Mouse (Mus musculus): ENCODE data around the gene Erc1. TPM values are rescaled to one million over a fixed set of nuclear protein-coding genes. Genes with fewer than 3 reads are reported as not detected.

The Erc1 gene
- 22.9 and 26.0 TPM in 2 replicates for polyA plus RNA-seq (2016; fragmentation: Nextera tagmentation; extraction: Ambion mirVana)

DNA sequence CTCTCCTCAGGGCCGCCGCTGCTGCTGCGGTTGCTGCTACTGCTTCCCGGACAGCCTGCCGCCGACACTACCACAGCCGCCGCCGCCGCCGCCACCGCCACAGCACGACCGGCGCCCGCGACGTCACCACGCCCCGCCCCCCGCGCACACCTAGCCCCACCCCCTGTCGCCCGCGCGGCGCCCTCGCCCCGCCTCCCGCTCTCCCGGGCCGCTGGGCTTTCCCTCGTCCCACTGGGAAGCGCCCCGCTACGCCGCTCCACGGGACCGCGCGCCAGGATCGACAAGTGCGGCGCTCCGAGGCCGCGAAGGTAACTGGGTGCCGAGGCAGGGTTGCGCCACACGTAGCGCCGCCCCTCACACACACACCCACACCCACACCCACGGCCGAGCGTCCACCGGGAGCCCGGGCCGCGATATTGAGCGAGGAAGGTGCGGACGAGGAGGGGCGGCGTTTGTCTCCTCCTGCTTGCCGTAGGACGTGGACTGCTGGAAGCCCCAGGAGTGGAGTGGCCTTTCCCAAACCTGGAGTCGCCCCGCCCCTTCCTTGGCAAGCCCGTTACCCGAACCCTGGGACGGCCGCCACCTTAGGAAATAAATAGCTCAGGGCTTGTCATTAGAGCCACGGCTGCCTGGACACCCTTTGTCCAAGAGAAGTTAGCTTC, at the start of gene Erc1:
Gene Erc1, minus strand, starts transcription at position 134 of the 662 bp plus-strand sequence.
- under 1% methylated on average over 71 of the region's 73 CpGs for WGBS
- Histone ChIP-seq H3K9me3 (no peaks in the 10 kb centered on the region), H3K27ac (peak within 1 kb of the TSS; percentile 98), H3K4me1 (replicated peaks) (peaks cover 28% of the 10 kb centered on the region), H3K27me3 (ENCODE audit: insufficient read depth, poor library complexity, severe bottlenecking) (no peaks in the 10 kb centered on the region), H3K4me3 (peak within 1 kb of the TSS; percentile 93), H3K36me3 (no peaks in the 10 kb centered on the region)
- DNase-seq (ENCODE audit: low spot score) = peak; percentile 94

- 85% methylated on average over 7 of the region's 7 CpGs for WGBS
- Histone ChIP-seq H3K27me3 (ENCODE audit: insufficient read depth, poor library complexity, severe bottlenecking) (0 out of 2 replicates have a peak, but pooled peaks cover 3% of the 10 kb centered on the region), H3K27ac (no peak overlapping the region), H3K36me3 (no peaks in the 10 kb centered on the region), H3K4me3 (no peak overlapping the region), H3K9me3 (no peaks in the 10 kb centered on the region), H3K4me1 (replicated peaks) (no peaks in the 10 kb centered on the region)
- DNase-seq (ENCODE audit: low spot score) = no peak
Measured at GRCm38 (mm10) chr6:119892711-119893110, 44.7 kb upstream of the Erc1 start.

- WGBS = 80% methylated on average over 7 of the region's 7 CpGs
- Histone ChIP-seq H3K9me3 (no peaks in the 10 kb centered on the region), H3K27me3 (ENCODE audit: insufficient read depth, poor library complexity, severe bottlenecking) (no peaks in the 10 kb centered on the region), H3K27ac (no peak overlapping the region), H3K4me3 (no peak overlapping the region), H3K4me1 (replicated peaks) (no peaks in the 10 kb centered on the region), H3K36me3 (no peaks in the 10 kb centered on the region)
- no peak for DNase-seq (ENCODE audit: low spot score)
Measured at GRCm38 (mm10) chr6:119883151-119883550, 35.2 kb upstream of the Erc1 start.

DNA sequence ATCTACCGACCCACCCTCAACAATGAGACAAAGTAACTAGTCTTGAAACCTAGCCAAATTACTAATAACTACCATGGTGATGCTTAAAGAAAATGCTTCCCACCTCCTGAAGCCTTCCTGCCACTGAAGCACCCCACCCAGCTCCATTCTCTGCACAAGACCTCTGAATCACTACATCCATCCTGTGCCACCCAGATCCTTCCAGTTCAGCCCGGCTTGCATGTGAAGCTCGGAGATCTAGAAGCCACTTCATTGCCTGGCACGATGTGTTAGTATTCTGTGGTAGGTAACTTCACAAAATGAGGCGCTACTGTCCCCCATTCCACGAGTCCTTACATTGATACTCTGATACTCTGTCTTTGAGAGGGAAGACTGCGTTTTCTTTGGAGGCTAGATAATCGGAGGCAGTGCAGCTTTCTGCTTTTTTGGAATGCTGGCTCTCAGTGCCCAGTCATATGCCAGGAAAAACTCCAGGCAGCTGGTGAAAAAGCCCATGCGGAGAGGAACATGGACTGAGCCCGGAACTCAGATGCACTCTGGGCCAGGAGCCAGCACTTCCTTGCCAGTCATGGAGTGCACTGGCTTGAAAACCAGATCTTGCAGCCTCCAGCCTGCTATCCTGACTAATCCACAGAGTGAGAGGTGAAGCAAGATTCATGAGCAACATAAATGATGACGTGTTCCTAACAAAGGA, 16.5 kb upstream of the Erc1 start:
- WGBS = 91% methylated on average over 11 of the region's 11 CpGs
- Histone ChIP-seq H3K36me3 (no peaks in the 10 kb centered on the region), H3K9me3 (no peaks in the 10 kb centered on the region), H3K4me3 (no peak overlapping the region), H3K27ac (no peak overlapping the region), H3K27me3 (ENCODE audit: insufficient read depth, poor library complexity, severe bottlenecking) (no peaks in the 10 kb centered on the region), H3K4me1 (replicated peaks) (peaks cover 12% of the 10 kb centered on the region)
- DNase-seq (ENCODE audit: low spot score) = no peak

DNA sequence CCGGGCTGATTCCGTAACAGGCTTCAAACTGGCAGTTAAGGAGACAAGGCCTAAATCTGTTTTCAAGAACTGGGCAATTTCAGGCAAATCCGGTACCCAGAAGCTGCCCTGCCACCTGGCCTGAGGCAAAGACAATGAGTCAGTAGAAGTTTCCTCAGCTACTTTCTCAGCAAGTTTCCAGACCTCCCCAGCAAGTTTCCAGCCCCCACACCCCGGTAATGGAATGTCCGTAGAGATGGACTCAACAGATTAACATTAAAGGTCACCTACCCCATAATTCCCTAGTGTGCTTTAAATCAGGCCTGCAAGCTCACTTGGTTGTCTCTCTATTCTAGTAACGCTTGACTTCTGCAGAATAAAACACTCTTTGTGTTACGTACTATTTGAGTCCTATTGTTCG, 13.6 kb upstream of the Erc1 start:
- H3K27ac ChIP-seq = peak overlapping the region; percentile 41; the same call in 1 of the 2 replicates

GRCm38 (mm10) chr6:119860236-119860635, 12.3 kb upstream of the Erc1 start:
- 93% methylated on average over 2 of the region's 2 CpGs for WGBS
- H3K27ac ChIP-seq = no peak overlapping the region
- no peaks in the 10 kb centered on the region for H3K9me3 ChIP-seq
- no peaks in the 10 kb centered on the region for H3K36me3 ChIP-seq
- peaks cover 12% of the 10 kb centered on the region for H3K4me1 ChIP-seq (replicated peaks)
- no peaks in the 10 kb centered on the region for H3K27me3 ChIP-seq (ENCODE audit: insufficient read depth, poor library complexity, severe bottlenecking)
- DNase-seq (ENCODE audit: low spot score) = no peak
- H3K4me3 ChIP-seq = no peak overlapping the region

More for the DNA sequence above, 13.6 kb upstream of the Erc1 start:
- H3K4me3 ChIP-seq = no peak overlapping the region
- peak; percentile 13 for DNase-seq (ENCODE audit: low spot score)
- peaks cover 12% of the 10 kb centered on the region for H3K4me1 ChIP-seq (replicated peaks)
- H3K36me3 ChIP-seq = no peaks in the 10 kb centered on the region
- H3K27me3 ChIP-seq (ENCODE audit: insufficient read depth, poor library complexity, severe bottlenecking) = no peaks in the 10 kb centered on the region
- WGBS = 41% methylated on average over 8 of the region's 8 CpGs
- no peaks in the 10 kb centered on the region for H3K9me3 ChIP-seq

- WGBS = 95% methylated on average over 4 of the region's 4 CpGs
- H3K27ac ChIP-seq = no peak overlapping the region
- no peaks in the 10 kb centered on the region for H3K27me3 ChIP-seq (ENCODE audit: insufficient read depth, poor library complexity, severe bottlenecking)
- no peaks in the 10 kb centered on the region for H3K9me3 ChIP-seq
- H3K36me3 ChIP-seq = no peaks in the 10 kb centered on the region
- peaks cover 4% of the 10 kb centered on the region; the same call in 1 of the 2 replicates for H3K4me1 ChIP-seq (replicated peaks)
- no peak for DNase-seq (ENCODE audit: low spot score)
- H3K4me3 ChIP-seq = no peak overlapping the region
Measured at GRCm38 (mm10) chr6:119855471-119855870, 7.5 kb upstream of the Erc1 start.

DNA sequence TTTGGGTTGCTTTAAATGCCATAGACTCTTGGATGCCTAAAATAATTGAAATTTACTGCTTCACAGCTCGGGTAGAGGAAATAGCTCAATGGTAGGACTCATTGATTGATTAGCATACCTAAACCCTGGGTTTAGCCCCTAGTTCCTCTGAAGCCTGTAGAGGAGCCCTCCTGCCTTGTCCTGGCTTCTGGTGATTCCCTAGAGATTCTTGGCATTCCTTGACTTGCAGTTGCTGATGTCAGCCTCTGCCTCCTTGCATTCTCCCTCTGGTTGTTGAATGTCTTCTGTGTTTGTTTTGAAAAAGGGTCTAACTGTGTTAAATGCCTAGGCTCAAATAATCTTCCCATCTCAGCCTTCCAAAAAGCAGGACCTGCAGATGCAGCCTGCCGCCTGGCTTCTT, 6.2 kb upstream of the Erc1 start:
- Histone ChIP-seq H3K27ac (no peak overlapping the region), H3K9me3 (no peaks in the 10 kb centered on the region), H3K36me3 (no peaks in the 10 kb centered on the region), H3K4me1 (replicated peaks) (peaks cover 12% of the 10 kb centered on the region), H3K4me3 (no peak overlapping the region), H3K27me3 (ENCODE audit: insufficient read depth, poor library complexity, severe bottlenecking) (no peaks in the 10 kb centered on the region)
- no peak for DNase-seq (ENCODE audit: low spot score)
- 30% methylated on average over 2 of the region's 2 CpGs for WGBS

DNA sequence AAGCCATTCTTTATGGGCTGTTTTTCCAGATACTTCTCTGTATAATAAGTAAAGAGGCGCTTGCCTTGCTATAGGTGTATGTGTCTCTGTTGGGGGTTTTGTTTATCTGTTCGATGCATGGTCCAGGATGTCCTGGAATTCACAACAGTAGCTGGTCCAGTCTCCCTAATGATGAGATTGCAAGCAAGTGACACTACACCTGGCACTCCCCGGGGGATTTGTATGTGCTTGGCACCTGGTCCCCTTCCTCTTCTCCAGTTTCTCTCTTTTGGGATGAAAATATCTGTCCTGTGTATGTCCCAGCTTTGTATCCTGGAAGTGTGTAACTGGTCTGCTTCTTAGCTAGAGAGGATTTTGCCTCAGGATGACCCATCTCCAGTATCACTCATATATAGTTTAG, 1.9 kb upstream of the Erc1 start:
- no peaks in the 10 kb centered on the region for H3K9me3 ChIP-seq
- no peak for DNase-seq (ENCODE audit: low spot score)
- peaks cover 32% of the 10 kb centered on the region for H3K4me1 ChIP-seq (replicated peaks)
- 88% methylated on average over 3 of the region's 3 CpGs for WGBS
- H3K27ac ChIP-seq = no peak overlapping the region
- no peak overlapping the region for H3K4me3 ChIP-seq
- H3K27me3 ChIP-seq (ENCODE audit: insufficient read depth, poor library complexity, severe bottlenecking) = no peaks in the 10 kb centered on the region
- no peaks in the 10 kb centered on the region for H3K36me3 ChIP-seq

GRCm38 (mm10) chr6:119849348-119849709, 1.4 kb upstream of the Erc1 start:
- H3K36me3 ChIP-seq = no peaks in the 10 kb centered on the region
- 79% methylated on average over 3 of the region's 3 CpGs for WGBS
- peaks cover 32% of the 10 kb centered on the region for H3K4me1 ChIP-seq (replicated peaks)
- H3K27me3 ChIP-seq (ENCODE audit: insufficient read depth, poor library complexity, severe bottlenecking) = no peaks in the 10 kb centered on the region
- no peak for DNase-seq (ENCODE audit: low spot score)
- H3K4me3 ChIP-seq = peak overlapping the region; percentile 93; the same call in 1 of the 2 replicates
- H3K9me3 ChIP-seq = no peaks in the 10 kb centered on the region
- H3K27ac ChIP-seq = no peak overlapping the region

- no peak for DNase-seq (ENCODE audit: low spot score)
- no peaks in the 10 kb centered on the region for H3K36me3 ChIP-seq
- peak overlapping the region; percentile 98 for H3K27ac ChIP-seq
- no peaks in the 10 kb centered on the region for H3K9me3 ChIP-seq
- H3K4me3 ChIP-seq = peak overlapping the region; percentile 93
- no peaks in the 10 kb centered on the region for H3K27me3 ChIP-seq (ENCODE audit: insufficient read depth, poor library complexity, severe bottlenecking)
- H3K4me1 ChIP-seq (replicated peaks) = peaks cover 28% of the 10 kb centered on the region
- 27% methylated on average over 13 of the region's 13 CpGs for WGBS
Measured at GRCm38 (mm10) chr6:119848696-119849347, 855 bp upstream of the Erc1 start.

GRCm38 (mm10) chr6:119847518-119848033, 391 bp downstream of the Erc1 start:
- WGBS = under 1% methylated on average over 40 of the region's 40 CpGs
- H3K27me3 ChIP-seq (ENCODE audit: insufficient read depth, poor library complexity, severe bottlenecking) = no peaks in the 10 kb centered on the region
- peaks cover 28% of the 10 kb centered on the region for H3K4me1 ChIP-seq (replicated peaks)
- no peaks in the 10 kb centered on the region for H3K9me3 ChIP-seq
- no peak for DNase-seq (ENCODE audit: low spot score)
- H3K27ac ChIP-seq = peak overlapping the region; percentile 98
- peak overlapping the region; percentile 93 for H3K4me3 ChIP-seq
- H3K36me3 ChIP-seq = no peaks in the 10 kb centered on the region

Measured in hindbrain, embryonic 10.5 days (tissue).